Mouse (Mus musculus) E14TG2a.4 (cell line): ENCODE data around the gene Timm8a2.

Experiments
- H3K27me3 ChIP-seq: 2 replicates; pipeline ENCODE4 v1.6.1; 2014; ENCODE audit warnings: low read length, control low read depth; ENCODE audit not compliant: insufficient read depth
- H3K36me3 ChIP-seq: 2 replicates; pipeline ENCODE4 v1.6.1; 2014; ENCODE audit warnings: low read length, control low read depth; ENCODE audit not compliant: insufficient read depth
- H3K4me1 ChIP-seq: replicated peaks from 2 replicates; pipeline ENCODE4 v1.6.1; 2014; ENCODE audit warnings: low read depth, low read length, control low read depth
- H3K4me3 ChIP-seq: replicated peaks from 2 replicates; pipeline ENCODE4 v1.5.1; 2014; ENCODE audit warnings: mild to moderate bottlenecking, low read length
- H3K9me3 ChIP-seq: 2 replicates; pipeline ENCODE4 v1.6.1; 2014; ENCODE audit warnings: low read length, control low read depth
- CTCF ChIP-seq: conservative IDR thresholded peaks from 2 replicates; pipeline ENCODE4 v1.5.1; 2014; ENCODE audit warnings: low read length
- NANOG ChIP-seq: IDR thresholded peaks from 2 replicates; pipeline ENCODE4 v1.6.1; 2014; ENCODE audit warnings: borderline replicate concordance, low read length, mixed read lengths
- POU5F1 ChIP-seq: IDR thresholded peaks from 2 replicates; pipeline ENCODE4 v1.6.1; 2014; ENCODE audit warnings: low read length, borderline replicate concordance

The Timm8a2 gene

GRCm38 (mm10) chr14:122035181-122035580 is 707 bp downstream of the Timm8a2 start:
- Histone ChIP-seq H3K27me3 (no peaks in the 10 kb centered on the region), H3K9me3 (no peaks in the 10 kb centered on the region), H3K4me1 (peaks cover 19% of the 10 kb centered on the region), H3K36me3 (peaks cover 9% of the 10 kb centered on the region), H3K4me3 (peak overlapping the region; percentile 78)
- TF ChIP-seq CTCF (peak; percentile 24; the same call in 1 of the 2 replicates), POU5F1 (no peak)

GRCm38 (mm10) chr14:122035860-122036259 is 1.4 kb downstream of the Timm8a2 start:
- no peaks in the 10 kb centered on the region for H3K27me3 ChIP-seq
- H3K4me1 ChIP-seq: peaks cover 16% of the 10 kb centered on the region
- TF ChIP-seq POU5F1: no peak
- H3K36me3 ChIP-seq: peaks cover 9% of the 10 kb centered on the region
- no peaks in the 10 kb centered on the region for H3K9me3 ChIP-seq
- H3K4me3 ChIP-seq: no peak overlapping the region

GRCm38 (mm10) chr14:122038874-122039647 is 4.6 kb downstream of the Timm8a2 start:
- H3K4me1 ChIP-seq: peaks cover 28% of the 10 kb centered on the region
- H3K36me3 ChIP-seq: peaks cover 9% of the 10 kb centered on the region
- no peak overlapping the region for H3K4me3 ChIP-seq
- H3K27me3 ChIP-seq: no peaks in the 10 kb centered on the region
- TF ChIP-seq CTCF (peak; percentile 42), POU5F1 (no peak)
- H3K9me3 ChIP-seq: no peaks in the 10 kb centered on the region

- no peak overlapping the region for H3K4me3 ChIP-seq
- no peak for TF ChIP-seq POU5F1
- no peak for TF ChIP-seq CTCF
- TF ChIP-seq NANOG: no peak
- no peaks in the 10 kb centered on the region for H3K27me3 ChIP-seq
- H3K36me3 ChIP-seq: peaks cover 9% of the 10 kb centered on the region
- H3K9me3 ChIP-seq: no peaks in the 10 kb centered on the region
- H3K4me1 ChIP-seq: peaks cover 15% of the 10 kb centered on the region
These were observed 6.9 kb downstream of the Timm8a2 start for GRCm38 (mm10) chr14:122041413-122041825.

- TF ChIP-seq NANOG: no peak
- no peak for TF ChIP-seq CTCF
- no peak for TF ChIP-seq POU5F1
- H3K27me3 ChIP-seq: no peaks in the 10 kb centered on the region
- H3K9me3 ChIP-seq: no peaks in the 10 kb centered on the region
- H3K36me3 ChIP-seq: peaks cover 9% of the 10 kb centered on the region
- peaks cover 15% of the 10 kb centered on the region for H3K4me1 ChIP-seq
- no peak overlapping the region for H3K4me3 ChIP-seq
These were observed 7.7 kb downstream of the Timm8a2 start for GRCm38 (mm10) chr14:122042142-122042694.

- H3K9me3 ChIP-seq: no peaks in the 10 kb centered on the region
- H3K4me1 ChIP-seq: 0 out of 2 replicates have a peak, but pooled peaks cover 4% of the 10 kb centered on the region
- H3K36me3 ChIP-seq: no peaks in the 10 kb centered on the region
- no peaks in the 10 kb centered on the region for H3K27me3 ChIP-seq
- TF ChIP-seq CTCF (no peak), POU5F1 (no peak), NANOG (no peak)
- H3K4me3 ChIP-seq: no peak overlapping the region
These were observed 13.3 kb downstream of the Timm8a2 start for GRCm38 (mm10) chr14:122047784-122048183.

- Histone ChIP-seq H3K4me1 (0 out of 2 replicates have a peak, but pooled peaks cover 4% of the 10 kb centered on the region), H3K4me3 (no peak overlapping the region), H3K27me3 (no peaks in the 10 kb centered on the region), H3K36me3 (no peaks in the 10 kb centered on the region), H3K9me3 (no peaks in the 10 kb centered on the region)
- TF ChIP-seq NANOG (no peak), POU5F1 (no peak), CTCF (no peak)
These were observed 14.3 kb downstream of the Timm8a2 start for GRCm38 (mm10) chr14:122048816-122049215.

GRCm38 (mm10) chr14:122052896-122053635 is 18.6 kb downstream of the Timm8a2 start:
- Histone ChIP-seq H3K36me3 (no peaks in the 10 kb centered on the region), H3K9me3 (no peaks in the 10 kb centered on the region), H3K27me3 (0 out of 2 replicates have a peak, but pooled peaks cover 7% of the 10 kb centered on the region), H3K4me3 (no peak overlapping the region), H3K4me1 (peaks cover 4% of the 10 kb centered on the region)
- TF ChIP-seq CTCF (no peak), NANOG (no peak), POU5F1 (no peak)

GRCm38 (mm10) chr14:122056871-122057270 is 22.4 kb downstream of the Timm8a2 start:
- no peaks in the 10 kb centered on the region for H3K9me3 ChIP-seq
- H3K27me3 ChIP-seq: 0 out of 2 replicates have a peak, but pooled peaks cover 7% of the 10 kb centered on the region
- H3K4me1 ChIP-seq: peaks cover 11% of the 10 kb centered on the region
- no peak overlapping the region for H3K4me3 ChIP-seq
- no peaks in the 10 kb centered on the region for H3K36me3 ChIP-seq
- TF ChIP-seq NANOG (no peak), POU5F1 (no peak), CTCF (no peak)
